Mouse (Mus musculus): Measurements from ENCODE around the gene Cnih3. TPM values are rescaled to one million over a fixed set of nuclear protein-coding genes. Genes with fewer than 3 reads are reported as not detected.

Gene Cnih3
- polyA plus RNA-seq, 1 experiment from 2014 or later: 1.6 TPM

DNA sequence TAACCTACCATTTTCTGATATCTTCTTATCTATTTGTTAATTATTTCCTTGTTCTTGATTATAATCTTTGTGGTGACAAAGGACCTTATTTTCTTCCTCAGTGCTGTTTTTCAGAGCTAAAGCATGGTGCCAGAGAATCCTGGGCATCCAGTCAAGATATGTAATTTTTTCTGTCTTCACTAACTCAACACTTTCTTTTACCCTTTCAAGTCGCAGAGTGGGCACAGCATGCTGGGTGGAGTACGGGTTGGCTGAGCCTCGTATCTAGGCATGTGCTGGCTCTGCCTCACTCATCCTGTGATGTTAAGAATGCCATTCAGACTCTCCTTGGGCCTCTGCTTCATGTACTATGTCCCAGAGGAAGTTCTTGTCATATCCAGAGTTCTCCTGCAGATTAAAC, 46.8 kb downstream of the Cnih3 start:
- DNase-seq (ENCODE audit: low spot score): no peak
- no peaks in the 10 kb centered on the region for H3K4me1 ChIP-seq (ENCODE audit: control insufficient read depth, insufficient read depth, low read length)
- no peak overlapping the region for H3K9ac ChIP-seq (ENCODE audit: low read depth, low read length)
- no peak overlapping the region for H3K4me3 ChIP-seq (ENCODE audit: low read depth, low read length)
- H3K4me2 ChIP-seq (ENCODE audit: low read depth, low read length): no peak overlapping the region
- WGBS: 77% methylated on average over 3 of the region's 3 CpGs
- H3K27me3 ChIP-seq (replicated peaks; ENCODE audit: control insufficient read depth, insufficient read depth, low read length): no peaks in the 10 kb centered on the region
- H3K9me3 ChIP-seq (ENCODE audit: control insufficient read depth, low read length): no peaks in the 10 kb centered on the region
- ATAC-seq (ENCODE audit: low read depth): no peak
- H3K27ac ChIP-seq (replicated peaks; ENCODE audit: low read depth, low read length): no peak overlapping the region
- H3K36me3 ChIP-seq (ENCODE audit: control insufficient read depth, insufficient read depth, low read length): no peaks in the 10 kb centered on the region

DNA sequence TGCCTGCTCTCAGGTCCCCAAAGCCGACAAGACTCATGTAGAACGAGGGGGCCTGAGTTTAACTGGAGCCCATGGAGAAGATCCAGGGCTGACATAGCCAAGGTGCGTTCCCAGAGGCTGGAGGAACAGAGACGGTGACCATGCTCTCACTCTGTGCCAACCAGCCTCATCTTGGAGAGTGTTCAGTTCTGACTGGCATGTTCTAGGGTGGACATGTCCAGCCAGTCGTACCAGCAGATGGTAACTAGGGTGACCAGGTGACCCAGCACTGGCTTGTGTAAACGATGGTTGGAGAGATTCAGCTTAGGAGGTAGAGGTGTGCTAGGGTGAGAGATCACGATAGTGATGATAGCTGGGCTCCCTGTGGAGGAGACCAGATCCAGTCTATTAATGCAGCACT, 50.6 kb downstream of the Cnih3 start:
- no peak overlapping the region for H3K27ac ChIP-seq (replicated peaks; ENCODE audit: low read depth, low read length)
- no peak for ATAC-seq (ENCODE audit: low read depth)

DNA sequence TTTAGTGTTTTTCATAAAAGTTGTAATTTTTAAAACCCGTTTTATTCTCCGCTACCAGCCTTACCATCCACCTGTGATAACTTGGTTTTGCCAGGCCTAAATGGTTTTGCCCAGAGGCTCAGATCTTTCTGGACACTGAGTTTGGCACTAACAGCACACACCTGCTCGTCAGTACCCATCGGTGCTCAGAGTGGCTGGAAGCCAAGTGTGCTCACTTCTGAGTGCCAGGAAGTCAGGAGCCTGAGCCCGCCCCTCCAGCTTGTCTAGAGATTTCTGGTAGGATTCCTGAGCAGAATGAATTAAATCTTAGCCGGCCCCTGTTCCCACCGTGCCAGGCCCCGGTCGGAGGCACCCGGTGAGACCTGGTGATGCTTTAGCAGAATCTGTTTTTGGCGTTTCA, 54.9 kb downstream of the Cnih3 start:
- no peak overlapping the region for H3K4me3 ChIP-seq (ENCODE audit: low read depth, low read length)

More for the DNA sequence above, 50.6 kb downstream of the Cnih3 start:
- Histone ChIP-seq H3K9me3 (ENCODE audit: control insufficient read depth, low read length) (no peaks in the 10 kb centered on the region), H3K9ac (ENCODE audit: low read depth, low read length) (no peak overlapping the region), H3K36me3 (ENCODE audit: control insufficient read depth, insufficient read depth, low read length) (no peaks in the 10 kb centered on the region), H3K4me3 (ENCODE audit: low read depth, low read length) (no peak overlapping the region), H3K27me3 (replicated peaks; ENCODE audit: control insufficient read depth, insufficient read depth, low read length) (no peaks in the 10 kb centered on the region), H3K4me1 (ENCODE audit: control insufficient read depth, insufficient read depth, low read length) (no peaks in the 10 kb centered on the region), H3K4me2 (ENCODE audit: low read depth, low read length) (no peak overlapping the region)
- whole genome bisulfite sequencing: 76% methylated on average over 7 of the region's 7 CpGs
- no peak for DNase-seq (ENCODE audit: low spot score)

DNA sequence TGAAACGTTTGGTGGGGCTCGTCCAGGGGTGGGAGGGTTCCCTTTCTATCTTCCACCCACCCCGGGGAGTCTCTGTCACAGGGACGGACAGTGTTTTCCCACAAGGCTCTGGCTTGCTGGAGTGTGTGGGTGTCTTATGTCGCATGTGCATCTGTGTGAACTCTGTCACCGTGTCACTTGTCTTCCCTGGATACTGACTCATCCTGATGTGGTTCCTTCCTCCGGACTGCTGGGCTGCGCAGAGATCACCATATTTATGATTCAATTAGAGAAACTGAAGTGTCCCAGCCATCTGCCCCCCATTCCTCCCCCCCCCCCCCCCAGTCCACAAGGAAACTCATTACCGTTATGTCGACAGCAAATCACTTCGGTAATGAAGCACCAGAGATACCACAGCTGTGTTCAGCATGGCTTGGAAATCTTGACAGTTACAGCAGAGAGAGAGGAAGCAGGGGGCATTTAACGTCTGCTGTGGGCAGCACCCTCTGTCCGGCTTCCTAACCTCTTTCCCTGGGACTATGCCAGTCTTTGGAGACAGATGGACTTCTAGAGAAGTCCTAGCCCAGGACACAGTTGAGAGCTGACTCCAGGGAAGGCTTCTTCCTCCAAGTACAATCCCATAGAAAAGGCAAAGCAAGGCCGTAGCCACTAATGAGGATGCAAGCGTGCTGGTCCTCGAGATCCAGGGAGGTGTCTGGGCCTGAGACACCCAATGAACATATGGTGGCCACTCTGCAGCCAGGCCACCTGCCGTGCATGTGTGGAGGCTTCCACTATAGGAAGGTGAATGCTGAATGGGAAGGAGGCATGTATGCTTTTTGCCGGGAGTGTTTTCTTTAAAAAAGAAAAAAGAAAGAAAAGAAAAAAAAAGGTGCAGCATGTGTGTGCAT, 55.9 kb downstream of the Cnih3 start:
- H3K4me2 ChIP-seq (ENCODE audit: low read depth, low read length): no peak overlapping the region
- WGBS: 73% methylated on average over 18 of the region's 18 CpGs
- H3K27me3 ChIP-seq (replicated peaks; ENCODE audit: control insufficient read depth, insufficient read depth, low read length): no peaks in the 10 kb centered on the region
- no peaks in the 10 kb centered on the region for H3K36me3 ChIP-seq (ENCODE audit: control insufficient read depth, insufficient read depth, low read length)
- no peaks in the 10 kb centered on the region for H3K9me3 ChIP-seq (ENCODE audit: control insufficient read depth, low read length)
- ATAC-seq (ENCODE audit: low read depth) (no peak), DNase-seq (ENCODE audit: low spot score) (no peak)
- H3K4me3 ChIP-seq (ENCODE audit: low read depth, low read length): no peak overlapping the region
- no peaks in the 10 kb centered on the region for H3K4me1 ChIP-seq (ENCODE audit: control insufficient read depth, insufficient read depth, low read length)
- no peak overlapping the region for H3K9ac ChIP-seq (ENCODE audit: low read depth, low read length)
- no peak overlapping the region for H3K27ac ChIP-seq (replicated peaks; ENCODE audit: low read depth, low read length)

More for the DNA sequence above, 54.9 kb downstream of the Cnih3 start:
- Histone ChIP-seq H3K4me1 (ENCODE audit: control insufficient read depth, insufficient read depth, low read length) (no peaks in the 10 kb centered on the region), H3K9me3 (ENCODE audit: control insufficient read depth, low read length) (no peaks in the 10 kb centered on the region), H3K27ac (replicated peaks; ENCODE audit: low read depth, low read length) (no peak overlapping the region), H3K36me3 (ENCODE audit: control insufficient read depth, insufficient read depth, low read length) (no peaks in the 10 kb centered on the region), H3K9ac (ENCODE audit: low read depth, low read length) (no peak overlapping the region), H3K4me2 (ENCODE audit: low read depth, low read length) (no peak overlapping the region), H3K27me3 (replicated peaks; ENCODE audit: control insufficient read depth, insufficient read depth, low read length) (no peaks in the 10 kb centered on the region)
- ATAC-seq (ENCODE audit: low read depth) (no peak), DNase-seq (ENCODE audit: low spot score) (no peak)
- WGBS: 72% methylated on average over 11 of the region's 11 CpGs

DNA sequence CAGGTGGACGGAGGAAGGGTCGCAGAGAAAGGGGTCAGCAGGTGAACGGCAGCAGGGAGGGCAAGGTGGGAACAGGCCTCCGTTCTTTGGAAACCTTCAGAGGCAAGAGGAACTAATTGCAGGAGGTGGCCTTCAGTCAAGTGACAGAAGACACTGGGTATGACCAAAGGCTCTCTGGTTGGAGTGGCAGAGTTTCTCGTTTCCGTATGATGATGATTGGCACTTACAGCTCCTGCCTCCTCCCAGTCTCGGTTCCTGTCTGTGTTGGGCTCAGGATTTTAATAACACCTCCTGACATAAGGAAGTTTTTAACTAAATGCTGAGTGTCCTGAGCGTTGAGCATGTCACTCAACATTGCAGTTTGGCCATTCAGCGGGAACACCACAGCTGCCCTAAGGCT, 57.3 kb downstream of the Cnih3 start:
- Histone ChIP-seq H3K4me2 (ENCODE audit: low read depth, low read length) (no peak overlapping the region), H3K27me3 (replicated peaks; ENCODE audit: control insufficient read depth, insufficient read depth, low read length) (no peaks in the 10 kb centered on the region), H3K4me3 (ENCODE audit: low read depth, low read length) (no peak overlapping the region), H3K9ac (ENCODE audit: low read depth, low read length) (no peak overlapping the region), H3K4me1 (ENCODE audit: control insufficient read depth, insufficient read depth, low read length) (no peaks in the 10 kb centered on the region), H3K9me3 (ENCODE audit: control insufficient read depth, low read length) (no peaks in the 10 kb centered on the region), H3K27ac (replicated peaks; ENCODE audit: low read depth, low read length) (no peak overlapping the region), H3K36me3 (ENCODE audit: control insufficient read depth, insufficient read depth, low read length) (no peaks in the 10 kb centered on the region)
- WGBS: 66% methylated on average over 9 of the region's 9 CpGs
- DNase-seq (ENCODE audit: low spot score): no peak
- no peak for ATAC-seq (ENCODE audit: low read depth)

DNA sequence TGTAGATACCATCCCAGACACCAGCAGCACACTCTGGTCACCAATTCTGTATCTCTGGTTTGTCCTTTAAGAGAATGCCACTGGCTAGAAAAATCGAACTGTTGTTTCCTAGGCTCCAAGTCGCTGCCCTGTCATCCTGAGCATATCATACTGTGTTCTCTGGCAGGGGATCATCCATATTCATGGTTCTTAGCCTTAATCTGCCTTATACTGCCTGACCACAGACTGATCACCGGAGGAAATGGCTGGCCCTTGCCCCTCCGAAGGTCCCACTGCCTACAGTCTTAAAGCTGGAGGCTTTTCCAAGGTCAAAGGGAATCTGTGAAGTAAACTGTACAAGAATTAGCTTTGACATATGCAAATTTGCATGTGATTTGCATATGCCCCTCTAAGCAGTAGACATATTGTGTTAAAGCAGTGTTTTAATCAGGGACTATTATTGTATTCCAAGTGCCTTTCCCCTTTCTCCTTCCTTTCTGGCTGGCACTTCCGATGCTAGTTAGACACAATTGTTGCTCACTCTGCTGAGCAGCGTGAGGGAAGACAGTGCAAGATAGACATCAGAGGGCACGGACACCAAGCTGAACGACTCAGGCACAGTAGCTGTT, 58.3 kb downstream of the Cnih3 start:
- H3K4me2 ChIP-seq (ENCODE audit: low read depth, low read length): no peak overlapping the region
- no peak overlapping the region for H3K4me3 ChIP-seq (ENCODE audit: low read depth, low read length)
- 80% methylated on average over 8 of the region's 8 CpGs for WGBS
- H3K36me3 ChIP-seq (ENCODE audit: control insufficient read depth, insufficient read depth, low read length): no peaks in the 10 kb centered on the region
- H3K9me3 ChIP-seq (ENCODE audit: control insufficient read depth, low read length): no peaks in the 10 kb centered on the region
- H3K27me3 ChIP-seq (replicated peaks; ENCODE audit: control insufficient read depth, insufficient read depth, low read length): no peaks in the 10 kb centered on the region
- no peak overlapping the region for H3K9ac ChIP-seq (ENCODE audit: low read depth, low read length)
- H3K4me1 ChIP-seq (ENCODE audit: control insufficient read depth, insufficient read depth, low read length): no peaks in the 10 kb centered on the region
- no peak for DNase-seq (ENCODE audit: low spot score)
- H3K27ac ChIP-seq (replicated peaks; ENCODE audit: low read depth, low read length): no peak overlapping the region
- ATAC-seq (ENCODE audit: low read depth): no peak

DNA sequence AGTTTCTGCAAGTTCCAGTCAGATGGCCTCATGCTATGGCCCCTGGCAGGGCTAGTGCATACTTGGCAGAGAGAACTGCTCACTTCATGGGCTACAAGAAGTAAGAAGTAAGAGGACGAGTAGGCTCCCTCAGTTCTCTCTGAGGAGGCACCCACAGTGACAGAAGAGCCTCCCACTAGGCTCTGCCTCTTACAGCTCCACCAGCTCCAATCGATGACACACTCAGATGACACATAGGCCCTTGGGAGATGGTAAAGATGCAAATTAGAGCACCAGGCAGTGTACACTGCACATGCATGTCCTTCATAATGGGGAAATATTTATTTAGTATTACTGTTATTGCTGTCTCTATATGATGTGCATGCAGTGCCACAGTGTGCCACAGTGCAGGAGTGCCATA, 62.6 kb downstream of the Cnih3 start:
- WGBS: 79% methylated on average over 2 of the region's 2 CpGs
- H3K9ac ChIP-seq (ENCODE audit: low read depth, low read length): no peak overlapping the region
- no peak overlapping the region for H3K27ac ChIP-seq (replicated peaks; ENCODE audit: low read depth, low read length)
- H3K4me3 ChIP-seq (ENCODE audit: low read depth, low read length): no peak overlapping the region
- ATAC-seq (ENCODE audit: low read depth): no peak
- DNase-seq (ENCODE audit: low spot score): no peak
- no peaks in the 10 kb centered on the region for H3K36me3 ChIP-seq (ENCODE audit: control insufficient read depth, insufficient read depth, low read length)
- no peaks in the 10 kb centered on the region for H3K9me3 ChIP-seq (ENCODE audit: control insufficient read depth, low read length)
- no peaks in the 10 kb centered on the region for H3K27me3 ChIP-seq (replicated peaks; ENCODE audit: control insufficient read depth, insufficient read depth, low read length)
- H3K4me2 ChIP-seq (ENCODE audit: low read depth, low read length): no peak overlapping the region
- H3K4me1 ChIP-seq (ENCODE audit: control insufficient read depth, insufficient read depth, low read length): peaks cover 15% of the 10 kb centered on the region

DNA sequence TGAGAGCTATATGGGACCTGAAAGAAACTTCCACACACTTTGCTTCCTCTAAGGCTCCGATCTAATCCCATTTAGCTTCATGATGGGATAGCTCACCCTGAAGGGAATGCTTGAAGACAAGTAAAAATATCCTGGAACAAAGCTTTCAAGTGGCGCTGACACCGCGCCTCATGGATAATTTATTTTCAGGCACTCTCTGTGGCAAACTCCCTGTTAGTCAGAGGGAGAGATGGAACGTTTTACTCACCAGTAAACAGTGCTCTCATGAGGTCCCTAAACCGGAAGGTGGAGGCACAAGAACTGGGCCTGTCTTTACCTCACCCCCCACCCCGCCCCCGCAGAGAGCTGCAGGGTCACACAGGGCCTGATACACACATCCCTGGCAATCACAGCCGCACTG, 64.4 kb downstream of the Cnih3 start:
- ATAC-seq (ENCODE audit: low read depth): no peak
- 79% methylated on average over 9 of the region's 9 CpGs for WGBS
- no peak overlapping the region for H3K9ac ChIP-seq (ENCODE audit: low read depth, low read length)

More for the DNA sequence above, 64.4 kb downstream of the Cnih3 start:
- Histone ChIP-seq H3K9me3 (ENCODE audit: control insufficient read depth, low read length) (no peaks in the 10 kb centered on the region), H3K4me2 (ENCODE audit: low read depth, low read length) (no peak overlapping the region), H3K27me3 (replicated peaks; ENCODE audit: control insufficient read depth, insufficient read depth, low read length) (no peaks in the 10 kb centered on the region), H3K4me1 (ENCODE audit: control insufficient read depth, insufficient read depth, low read length) (peaks cover 18% of the 10 kb centered on the region), H3K36me3 (ENCODE audit: control insufficient read depth, insufficient read depth, low read length) (no peaks in the 10 kb centered on the region), H3K4me3 (ENCODE audit: low read depth, low read length) (no peak overlapping the region), H3K27ac (replicated peaks; ENCODE audit: low read depth, low read length) (no peak overlapping the region)
- DNase-seq (ENCODE audit: low spot score): no peak
